Mouse (Mus musculus) forebrain, embryonic 14.5 days (tissue): ENCODE measurements around the gene Des. TPM values are rescaled to one million over a fixed set of nuclear protein-coding genes. Genes with fewer than 3 reads are reported as not detected.

Source experiments
- ATAC-seq: fragments of 200-750 bp; cut with Nextera tagmentation; 2 replicates; pipeline ENCODE4 v1.8.0; 2017; ENCODE audit warnings: mild to moderate bottlenecking, moderate library complexity
- DNase-seq: peaks from one replicate; pipeline ENCODE4 v3.0.0-alpha.2; 2015; ENCODE audit warnings: low spot score
- H3K27ac ChIP-seq: fragments of 300-500 bp; sonication (generic); 2 replicates; pipeline ENCODE4 v1.5.1; 2014; ENCODE audit warnings: low read depth, mild to moderate bottlenecking, control low read depth, low read length, moderate library complexity
- H3K27me3 ChIP-seq: fragments of 300-500 bp; sonication (generic); replicated peaks from 2 replicates; pipeline ENCODE4 v1.6.1; 2014; ENCODE audit warnings: low read length, control low read depth, mixed read lengths; ENCODE audit not compliant: control insufficient read depth, insufficient read depth
- H3K36me3 ChIP-seq: fragments of 300-500 bp; sonication (generic); 2 replicates; pipeline ENCODE4 v1.6.1; 2014; ENCODE audit warnings: low read length, control low read depth; ENCODE audit not compliant: control insufficient read depth, insufficient read depth
- H3K4me1 ChIP-seq: fragments of 300-500 bp; sonication (generic); 2 replicates; pipeline ENCODE4 v1.6.1; 2014; ENCODE audit warnings: antibody characterized with exemption, low read length, control low read depth; ENCODE audit not compliant: control insufficient read depth, insufficient read depth
- H3K4me2 ChIP-seq: fragments of 300-500 bp; sonication (generic); 2 replicates; pipeline ENCODE4 v1.6.1; 2014; ENCODE audit warnings: mild to moderate bottlenecking, control low read depth, low read length
- H3K4me3 ChIP-seq: fragments of 300-500 bp; sonication (generic); 2 replicates; pipeline ENCODE4 v1.5.1; 2014; ENCODE audit warnings: low read depth, low read length, control low read depth
- H3K9ac ChIP-seq: fragments of 300-500 bp; sonication (generic); 2 replicates; pipeline ENCODE4 v1.6.1; 2014; ENCODE audit warnings: mild to moderate bottlenecking, low read length, control low read depth, moderate library complexity
- H3K9me3 ChIP-seq: fragments of 300-500 bp; sonication (generic); replicated peaks from 2 replicates; pipeline ENCODE4 v1.6.1; 2016; ENCODE audit warnings: low read length, control low read depth, mixed read lengths; ENCODE audit not compliant: control insufficient read depth
- WGBS: fragments of 180-500 bp; shearing (Covaris S2); extraction: QIAGEN DNeasy Blood & Tissue Kit; methylation state at CpG from one replicate; pipeline ENCODE4 v1.1.7; 2014; 5-methylcytosine and 5-hydroxymethylcytosine counted together
- polyA plus RNA-seq: library from polyadenylated mRNA; unstranded; fragments of >200 nt; fragmentation: Nextera tagmentation; extraction: Ambion mirVana; gene quantifications from 2 replicates; pipeline ENCODE4 v1.2.1, GENCODE M21; 2014

The Des gene
- polyA plus RNA-seq, 1 experiment from 2014 or later: 1.4 TPM

GRCm38 (mm10) chr1:75384470-75385141 lies 24.5 kb downstream of the Des start:
- Histone ChIP-seq H3K36me3 (no peaks in the 10 kb centered on the region), H3K27ac (no peak overlapping the region), H3K4me1 (peaks cover 13% of the 10 kb centered on the region; the same call in 1 of the 2 replicates), H3K9ac (no peak overlapping the region), H3K4me3 (no peak overlapping the region), H3K9me3 (no peaks in the 10 kb centered on the region), H3K4me2 (no peak overlapping the region), H3K27me3 (peaks cover 31% of the 10 kb centered on the region)
- 89% methylated on average over 27 of the region's 27 CpGs for WGBS
- DNase-seq (no peak), ATAC-seq (no peak)

GRCm38 (mm10) chr1:75385142-75385730 lies 25.1 kb downstream of the Des start:
- no peak for ATAC-seq
- no peak overlapping the region for H3K27ac ChIP-seq
- peaks cover 13% of the 10 kb centered on the region; the same call in 1 of the 2 replicates for H3K4me1 ChIP-seq
- H3K9ac ChIP-seq: peak overlapping the region; percentile 32; the same call in 1 of the 2 replicates
- H3K27me3 ChIP-seq: peaks cover 34% of the 10 kb centered on the region
- H3K36me3 ChIP-seq: no peaks in the 10 kb centered on the region
- 80% methylated on average over 20 of the region's 20 CpGs for WGBS
- H3K4me2 ChIP-seq: peak overlapping the region; percentile 23; the same call in 1 of the 2 replicates
- H3K9me3 ChIP-seq: no peaks in the 10 kb centered on the region
- no peak overlapping the region for H3K4me3 ChIP-seq
- DNase-seq: no peak

- peak overlapping the region; percentile 23; the same call in 1 of the 2 replicates for H3K4me2 ChIP-seq
Measured at GRCm38 (mm10) chr1:75386149-75386548, 26.0 kb downstream of the Des start.

GRCm38 (mm10) chr1:75387469-75387928 lies 27.4 kb downstream of the Des start:
- Histone ChIP-seq H3K27ac (no peak overlapping the region), H3K9ac (peak overlapping the region; percentile 37), H3K36me3 (no peaks in the 10 kb centered on the region), H3K4me2 (peak overlapping the region; percentile 54), H3K4me3 (peak overlapping the region; percentile 27), H3K27me3 (peaks cover 34% of the 10 kb centered on the region), H3K4me1 (peaks cover 12% of the 10 kb centered on the region; the same call in 1 of the 2 replicates), H3K9me3 (no peaks in the 10 kb centered on the region)
- ATAC-seq (no peak), DNase-seq (no peak)
- 10% methylated on average over 7 of the region's 7 CpGs for WGBS

More at GRCm38 (mm10) chr1:75386149-75386548, 26.0 kb downstream of the Des start:
- peak; percentile 52 for DNase-seq
- 35% methylated on average over 4 of the region's 4 CpGs for WGBS
- ATAC-seq: no peak
- H3K36me3 ChIP-seq: no peaks in the 10 kb centered on the region
- H3K27me3 ChIP-seq: peaks cover 34% of the 10 kb centered on the region
- H3K9me3 ChIP-seq: no peaks in the 10 kb centered on the region
- no peak overlapping the region for H3K4me3 ChIP-seq
- H3K9ac ChIP-seq: no peak overlapping the region
- peaks cover 13% of the 10 kb centered on the region; the same call in 1 of the 2 replicates for H3K4me1 ChIP-seq
- H3K27ac ChIP-seq: no peak overlapping the region

GRCm38 (mm10) chr1:75387929-75388897 lies 28.1 kb downstream of the Des start:
- H3K9ac ChIP-seq: peak overlapping the region; percentile 37
- H3K27ac ChIP-seq: no peak overlapping the region
- no peaks in the 10 kb centered on the region for H3K36me3 ChIP-seq
- H3K4me3 ChIP-seq: peak overlapping the region; percentile 27
- no peaks in the 10 kb centered on the region for H3K9me3 ChIP-seq
- peaks cover 10% of the 10 kb centered on the region; the same call in 1 of the 2 replicates for H3K4me1 ChIP-seq
- WGBS: 3% methylated on average over 81 of the region's 94 CpGs
- no peak for DNase-seq
- peak overlapping the region; percentile 54 for H3K4me2 ChIP-seq
- ATAC-seq: peak; percentile 22; the same call in 1 of the 2 replicates
- peaks cover 34% of the 10 kb centered on the region for H3K27me3 ChIP-seq

GRCm38 (mm10) chr1:75388898-75389515 lies 28.9 kb downstream of the Des start:
- Histone ChIP-seq H3K9me3 (no peaks in the 10 kb centered on the region), H3K4me3 (peak overlapping the region; percentile 27), H3K27ac (no peak overlapping the region), H3K4me2 (peak overlapping the region; percentile 54; the same call in 1 of the 2 replicates), H3K9ac (peak overlapping the region; percentile 21; the same call in 1 of the 2 replicates), H3K36me3 (no peaks in the 10 kb centered on the region), H3K4me1 (peaks cover 17% of the 10 kb centered on the region), H3K27me3 (peaks cover 34% of the 10 kb centered on the region)
- whole genome bisulfite sequencing: 19% methylated on average over 21 of the region's 23 CpGs
- DNase-seq (no peak), ATAC-seq (no peak)

- Histone ChIP-seq H3K27ac (0 out of 2 replicates have a peak overlapping the region, but pooled peaks have one; percentile 55), H3K4me3 (no peak overlapping the region), H3K4me1 (peaks cover 11% of the 10 kb centered on the region), H3K9ac (no peak overlapping the region), H3K9me3 (no peaks in the 10 kb centered on the region), H3K4me2 (no peak overlapping the region), H3K36me3 (no peaks in the 10 kb centered on the region), H3K27me3 (peaks cover 18% of the 10 kb centered on the region)
- ATAC-seq (peak; percentile 54), DNase-seq (peak; percentile 73)
- WGBS: 44% methylated on average over 9 of the region's 9 CpGs
Measured at GRCm38 (mm10) chr1:75393139-75393538, 33.0 kb downstream of the Des start.

GRCm38 (mm10) chr1:75393846-75394245 lies 33.7 kb downstream of the Des start:
- H3K27ac ChIP-seq: peak overlapping the region; percentile 55; the same call in 1 of the 2 replicates
- DNase-seq (no peak), ATAC-seq (no peak)
- WGBS: 91% methylated on average over 3 of the region's 3 CpGs
- H3K27me3 ChIP-seq: peaks cover 10% of the 10 kb centered on the region
- peaks cover 10% of the 10 kb centered on the region for H3K4me1 ChIP-seq
- no peaks in the 10 kb centered on the region for H3K36me3 ChIP-seq
- H3K4me2 ChIP-seq: no peak overlapping the region
- no peak overlapping the region for H3K9ac ChIP-seq
- no peaks in the 10 kb centered on the region for H3K9me3 ChIP-seq
- H3K4me3 ChIP-seq: no peak overlapping the region
